ENCODE assay signal across 8 mouse cellular contexts in the genomic region with DNA sequence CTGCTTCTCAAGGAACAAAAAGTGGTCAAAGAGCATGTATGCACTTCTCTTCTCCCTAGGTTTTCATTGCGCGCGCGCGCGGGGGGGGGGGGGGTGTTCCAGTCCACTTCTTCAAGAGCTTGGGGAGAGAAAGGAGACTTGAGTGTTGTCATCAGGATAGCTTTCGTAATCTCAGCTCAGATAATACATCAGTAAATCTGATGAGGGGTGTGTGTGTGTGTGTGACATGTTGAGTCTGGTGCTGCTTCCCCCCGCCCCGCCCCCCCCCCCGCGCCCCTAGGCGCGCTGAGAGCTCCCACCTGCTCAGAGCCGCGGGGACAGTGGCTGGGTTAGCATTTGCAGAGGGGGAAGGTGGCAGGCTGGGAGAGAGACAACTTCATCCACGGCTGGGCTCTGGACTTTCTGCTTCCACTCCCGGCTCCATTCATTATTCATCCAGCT. TPM values are rescaled to one million over a fixed set of nuclear protein-coding genes. Genes with fewer than 3 reads are reported as not detected.
DNase-seq lines count a peak whose midpoint lies in the region; ATAC-seq lines count a peak whose summit lies in the region.

No protein-coding gene starts in this region.

- ATAC-seq in hindbrain, embryonic 12.5 days (ENCODE audit: low FRiP score), result no peak; the same call in 1 of the 2 replicates
- ATAC-seq in midbrain, embryonic 11.5 days (ENCODE audit: low FRiP score), result peak; percentile 20

- peak overlapping the region; percentile 50 for H3K4me3 ChIP-seq in hindbrain, embryonic 12.5 days
- H3K4me3 ChIP-seq in midbrain, embryonic 11.5 days (ENCODE audit: low read depth, low read length), result peak overlapping the region; percentile 55

- peak overlapping the region; percentile 97 for H3K4me2 ChIP-seq in hindbrain, embryonic 12.5 days (replicated peaks)
- peak overlapping the region; percentile 94 for H3K4me2 ChIP-seq in midbrain, embryonic 11.5 days

- no peaks in the 10 kb centered on the region for H3K27me3 ChIP-seq in hindbrain, embryonic 12.5 days
- H3K27me3 ChIP-seq in midbrain, embryonic 11.5 days (ENCODE audit: control insufficient read depth, insufficient read depth, low read length), result peaks cover 3% of the 10 kb centered on the region; the same call in 1 of the 2 replicates

- 2% methylated on average over 11 of the region's 17 CpGs for WGBS in hindbrain, embryonic 12.5 days
- 2% methylated on average over 11 of the region's 17 CpGs for WGBS in midbrain, embryonic 11.5 days

- intact Hi-C loops in left cerebral cortex, postnatal 10 days (cut with DNase I), result loop anchor here (10.0 kb wide), 1 partner anchor 299 kb away; no protein-coding TSS in a partner anchor

- peak overlapping the region; percentile 77 for H3K9ac ChIP-seq in hindbrain, embryonic 12.5 days
- H3K9ac ChIP-seq in midbrain, embryonic 11.5 days (ENCODE audit: low read length), result peak overlapping the region; percentile 78

- peak; percentile 17 for DNase-seq in adrenal gland, postnatal 25 days
- DNase-seq in adrenal gland, postnatal 10 days, result no peak
- DNase-seq in brain, adult 2 months (ENCODE audit: low read depth, low spot score), result peak; percentile 25
- DNase-seq in midbrain, embryonic 11.5 days (ENCODE audit: low spot score, missing footprints), result peak; percentile 91
- DNase-seq in MN1 (ENCODE audit: low spot score), result no peak
- DNase-seq in left cerebral cortex, postnatal 10 days (ENCODE audit: extremely low spot score in 1 of 2, low spot score in 2 of 2), result no peak
- DNase-seq in natural killer cell, adult 2 months (ENCODE audit: low spot score in 2 of 2), result no peak

- H3K36me3 ChIP-seq in hindbrain, embryonic 12.5 days, result no peaks in the 10 kb centered on the region
- no peaks in the 10 kb centered on the region for H3K36me3 ChIP-seq in midbrain, embryonic 11.5 days (ENCODE audit: control insufficient read depth, insufficient read depth, low read length)

- H3K27ac ChIP-seq in hindbrain, embryonic 12.5 days, result no peak overlapping the region
- no peak overlapping the region for H3K27ac ChIP-seq in midbrain, embryonic 11.5 days (ENCODE audit: low read depth, low read length)

- H3K9me3 ChIP-seq in hindbrain, embryonic 12.5 days (replicated peaks), result no peaks in the 10 kb centered on the region; the same call in 1 of the 2 replicates
- no peaks in the 10 kb centered on the region for H3K9me3 ChIP-seq in midbrain, embryonic 11.5 days (ENCODE audit: control insufficient read depth, low read length)

- H3K4me1 ChIP-seq in hindbrain, embryonic 12.5 days, result peaks cover 12% of the 10 kb centered on the region; the same call in 1 of the 2 replicates
- no peaks in the 10 kb centered on the region; the same call in 1 of the 2 replicates for H3K4me1 ChIP-seq in midbrain, embryonic 11.5 days (ENCODE audit: control insufficient read depth, insufficient read depth, low read length)

RNA-seq across cellular contexts. Expression of a gene that starts 1.7 kb away (rescaled TPM):
- total RNA-seq in adrenal gland, postnatal 25 days (2021), result 2.1 and 3.5 TPM in 2 replicates
- total RNA-seq in adrenal gland, postnatal 10 days (2021), result 1 to 10 TPM; 3.9 to 8.9 TPM
- 11.2 and 13.4 TPM in 2 replicates for polyA plus RNA-seq in hindbrain, embryonic 12.5 days (2016; fragmentation: Nextera tagmentation; extraction: Ambion mirVana)
- polyA plus RNA-seq in midbrain, embryonic 11.5 days (2014; fragmentation: Nextera tagmentation; extraction: Ambion mirVana), result 5.3 and 6.2 TPM in 2 replicates
- 10 to 100 TPM; 22.0 to 22.5 TPM for total RNA-seq in left cerebral cortex, postnatal 10 days (2021)

Comparison
In these comparisons a context has a peak if more than half of its experiments do, and no peak if none do; other contexts are left out.
1. DNase-seq: peak in adrenal gland, postnatal 25 days (single experiment), brain, adult 2 months (single experiment) and midbrain, embryonic 11.5 days (single experiment); none in adrenal gland, postnatal 10 days (single experiment), MN1 (single experiment), left cerebral cortex, postnatal 10 days (0 of 2) and natural killer cell, adult 2 months (0 of 2).